Mouse (Mus musculus) monocyte, adult 5-6 weeks (primary cell): ENCODE data around the gene Pde4d. TPM values are rescaled to one million over a fixed set of nuclear protein-coding genes. Genes with fewer than 3 reads are reported as not detected.

Experiments
- ATAC-seq: fragments of 153-309, 156-312 bp; replicated peaks from 2 replicates; pipeline ENCODE4 v1.8.0; 2017; ENCODE audit warnings: mild to moderate bottlenecking; ENCODE audit not compliant: low TSS enrichment, insufficient number of reproducible peaks, severe bottlenecking, poor library complexity, low FRiP score
- total RNA-seq: library from RNA; stranded (forward); fragments of 200-1000, 200-491, 200-594 nt; gene quantifications from 3 replicates; pipeline ENCODE4 v1.2.3, GENCODE M21; 2017

Pde4d gene
- total RNA-seq, 1 experiment from 2014 or later: 3.4 TPM

GRCm38 (mm10) chr13:109592192-109592797 lies 1142.5 kb downstream of the Pde4d start:
- ATAC-seq: no peak

GRCm38 (mm10) chr13:109599711-109600110 lies 1150.0 kb downstream of the Pde4d start:
- no peak for ATAC-seq

DNA sequence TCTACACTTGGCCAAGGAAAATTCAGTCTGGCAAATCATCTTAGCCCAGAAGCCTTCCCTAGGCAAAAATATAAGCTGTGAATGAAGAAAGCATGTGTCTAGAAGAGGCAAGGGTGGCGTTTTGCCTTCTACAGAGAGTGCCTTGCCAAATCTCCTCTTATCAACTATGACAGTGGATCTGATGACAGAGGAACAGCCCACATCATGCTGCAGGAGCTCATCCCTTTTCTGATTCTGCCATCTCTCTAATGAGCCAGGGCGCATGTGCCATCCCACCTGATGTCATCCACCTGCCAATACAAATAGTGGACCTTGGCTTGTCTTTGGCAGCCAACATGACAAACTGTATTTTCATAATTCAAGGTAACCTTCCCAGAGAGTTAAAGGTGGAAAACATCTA lies 1154.3 kb downstream of the Pde4d start:
- ATAC-seq: no peak

DNA sequence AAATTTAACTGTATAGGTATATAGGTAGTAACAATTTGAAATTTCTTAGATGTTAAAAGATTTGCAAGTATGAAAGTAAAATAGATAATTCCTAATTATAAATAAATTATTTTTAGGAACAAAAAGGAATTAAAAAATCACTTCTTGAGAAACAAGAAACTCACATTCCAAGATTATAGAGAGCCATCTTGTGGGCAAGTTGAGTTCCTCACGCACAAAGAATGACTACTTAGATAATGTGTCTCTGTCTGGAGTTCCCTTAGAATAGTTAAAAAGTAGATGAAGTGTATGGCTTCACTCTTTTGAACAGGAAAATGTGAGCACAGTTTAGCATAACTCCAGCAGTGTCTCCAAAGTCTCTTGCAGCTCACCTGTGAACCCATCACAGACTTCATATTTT lies 1155.4 kb downstream of the Pde4d start:
- no peak for ATAC-seq

DNA sequence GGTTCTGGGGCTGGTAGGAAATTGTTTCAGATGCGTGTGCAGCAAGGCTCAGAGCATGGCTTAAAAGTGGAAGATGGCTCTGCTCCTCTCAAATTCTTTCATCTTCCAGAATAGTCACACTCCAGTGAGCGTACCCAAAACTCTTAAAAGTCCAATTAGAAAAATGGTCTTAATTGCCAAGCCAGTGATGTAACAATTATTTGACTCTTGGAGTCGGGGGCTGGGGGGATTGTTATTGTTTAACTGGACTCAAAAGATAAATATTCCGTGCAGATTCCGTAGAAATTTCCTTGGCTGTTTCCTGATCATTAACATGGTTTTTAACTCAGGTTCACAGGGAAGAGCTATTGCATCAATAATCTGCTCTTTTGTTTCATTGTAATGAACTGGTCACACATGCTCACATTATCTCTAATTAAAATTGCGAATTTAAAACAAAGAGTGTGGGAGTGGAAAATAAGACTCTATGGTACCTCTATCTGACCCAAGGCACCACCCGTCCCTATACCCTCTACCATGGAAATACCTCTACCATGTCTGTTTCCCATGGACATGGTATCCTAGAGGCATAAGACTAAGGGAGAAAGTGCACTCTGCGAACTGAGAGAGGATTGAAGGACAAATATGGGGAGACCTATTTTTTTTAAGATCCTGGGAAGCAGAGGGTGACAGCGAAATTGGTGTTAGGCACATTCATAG lies 1159.5 kb downstream of the Pde4d start:
- ATAC-seq: no peak

GRCm38 (mm10) chr13:109609805-109610187 lies 1160.0 kb downstream of the Pde4d start:
- ATAC-seq: no peak

- no peak for ATAC-seq
Observed at GRCm38 (mm10) chr13:109610772-109611171, 1161.0 kb downstream of the Pde4d start.

DNA sequence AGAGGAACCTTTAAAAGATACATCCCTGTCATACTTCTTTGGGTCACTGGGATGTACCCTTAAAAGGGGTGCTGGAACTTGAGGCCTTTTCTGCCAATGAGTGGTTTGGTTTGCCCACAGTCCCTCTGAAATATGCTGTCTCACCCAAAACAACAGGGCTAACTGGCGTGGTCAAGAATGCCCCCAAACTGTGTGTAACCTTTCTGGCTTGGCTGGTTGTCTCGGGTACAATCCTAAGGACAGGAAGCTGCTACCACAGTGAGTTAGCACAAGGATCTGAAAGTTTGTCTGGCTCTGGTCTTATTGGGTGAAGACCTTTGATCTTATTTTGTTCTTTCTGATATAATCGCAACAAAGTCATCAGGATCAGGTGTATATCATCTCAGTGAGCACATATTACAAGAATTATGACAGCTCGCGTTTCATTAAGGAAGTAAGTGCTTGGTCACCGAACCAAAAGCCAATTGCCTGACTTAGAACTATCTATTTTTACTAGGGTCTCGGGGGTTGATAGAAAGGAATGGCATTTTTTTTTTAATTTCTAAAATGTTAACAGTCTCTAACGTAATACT lies 1165.6 kb downstream of the Pde4d start:
- no peak for ATAC-seq

- ATAC-seq: no peak
Observed at GRCm38 (mm10) chr13:109615785-109616281, 1166.1 kb downstream of the Pde4d start.

GRCm38 (mm10) chr13:109619158-109619657 lies 1169.5 kb downstream of the Pde4d start:
- no peak for ATAC-seq

DNA sequence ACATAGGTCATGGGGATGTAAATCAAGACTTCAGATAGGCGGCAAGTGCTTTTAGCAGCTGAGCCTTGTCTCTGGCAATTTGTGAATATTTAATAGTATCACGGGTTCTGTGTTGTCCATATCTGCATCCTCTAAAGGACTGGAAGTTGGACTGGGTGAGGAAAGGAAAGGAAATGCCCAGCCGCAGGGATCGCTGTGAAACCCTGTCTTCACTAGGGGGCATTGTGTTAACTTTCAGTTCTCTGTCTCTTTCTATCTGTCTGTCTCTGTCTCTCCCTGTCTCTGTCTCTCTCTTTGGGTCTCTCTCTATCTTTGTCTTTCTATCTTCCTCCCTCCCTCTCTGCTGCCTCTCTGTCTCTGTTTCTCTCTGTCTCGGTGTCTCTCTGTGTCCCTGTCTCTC lies 1172.5 kb downstream of the Pde4d start:
- no peak for ATAC-seq

- ATAC-seq: no peak
Observed at GRCm38 (mm10) chr13:109623201-109623600, 1173.5 kb downstream of the Pde4d start.

GRCm38 (mm10) chr13:109624772-109625349 lies 1175.1 kb downstream of the Pde4d start:
- no peak for ATAC-seq

- no peak for ATAC-seq
Observed at GRCm38 (mm10) chr13:109625466-109626129, 1175.8 kb downstream of the Pde4d start.

- no peak for ATAC-seq
Observed at GRCm38 (mm10) chr13:109627265-109627664, 1177.5 kb downstream of the Pde4d start.

DNA sequence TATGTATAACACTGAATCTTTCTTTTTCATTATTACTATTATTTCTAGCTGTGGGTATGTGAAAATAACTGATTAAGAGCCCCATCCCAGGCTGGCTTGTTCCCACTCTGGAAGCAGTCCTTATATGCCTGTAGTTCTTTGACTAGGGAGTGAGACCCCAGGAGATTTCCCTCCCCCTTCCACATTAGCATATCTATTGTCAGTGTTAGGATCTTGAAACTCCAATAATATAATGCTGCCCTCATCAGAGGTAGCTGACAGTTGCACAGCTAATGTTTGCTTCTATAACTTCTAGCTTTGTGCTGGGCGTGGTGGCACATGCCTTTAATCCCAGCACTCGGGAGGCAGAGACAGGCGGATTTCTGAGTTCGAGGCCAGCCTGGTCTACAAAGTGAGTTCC lies 1178.9 kb downstream of the Pde4d start:
- ATAC-seq: no peak

- no peak for ATAC-seq
Observed at GRCm38 (mm10) chr13:109629216-109629615, 1179.5 kb downstream of the Pde4d start.

DNA sequence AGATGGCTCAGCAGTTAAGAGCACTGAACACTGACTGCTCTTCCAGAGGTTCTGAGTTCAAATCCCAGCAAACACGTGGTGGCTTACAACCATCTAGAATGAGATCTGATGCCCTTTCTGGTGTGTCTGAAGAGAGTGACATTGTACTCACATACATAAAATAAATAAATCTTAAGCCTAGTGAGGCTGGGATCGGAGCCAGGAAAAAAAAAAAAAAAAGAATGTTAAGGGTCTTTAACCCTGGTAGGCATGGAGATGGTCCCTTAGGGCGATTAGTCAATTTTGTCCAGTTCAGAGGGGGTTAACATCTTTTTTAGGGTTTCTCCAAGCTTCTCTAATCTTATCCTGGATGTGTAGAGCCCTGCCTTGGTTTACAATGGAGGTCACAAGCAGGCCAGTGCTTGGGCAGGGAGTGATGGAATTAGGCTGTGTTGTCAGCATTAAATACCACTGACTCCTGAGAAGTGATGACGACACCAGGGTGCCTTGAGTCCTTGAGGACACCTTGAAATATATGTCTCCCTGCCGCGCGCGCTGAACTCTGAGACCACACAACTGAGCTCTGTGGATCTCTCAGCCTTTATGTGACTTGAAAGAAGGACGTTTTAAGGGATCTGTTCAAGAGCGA lies 1181.8 kb downstream of the Pde4d start:
- no peak for ATAC-seq
